Mouse (Mus musculus) spleen, adult 2 months (tissue): ENCODE results near the gene Aip.

Experiments used
- CTCF ChIP-seq: fragments of 200-500 bp; IDR thresholded peaks from 2 replicates; pipeline ENCODE4 v1.5.1; 2011; ENCODE audit warnings: mild to moderate bottlenecking, inconsistent platforms; ENCODE audit not compliant: insufficient read depth, insufficient read length, insufficient replicate concordance; ENCODE audit errors: extremely low read depth
- POLR2A ChIP-seq: fragments of 200-500 bp; IDR thresholded peaks from 2 replicates; pipeline ENCODE4 v1.6.1; 2011; ENCODE audit warnings: low read depth, low read length, inconsistent platforms

DNA sequence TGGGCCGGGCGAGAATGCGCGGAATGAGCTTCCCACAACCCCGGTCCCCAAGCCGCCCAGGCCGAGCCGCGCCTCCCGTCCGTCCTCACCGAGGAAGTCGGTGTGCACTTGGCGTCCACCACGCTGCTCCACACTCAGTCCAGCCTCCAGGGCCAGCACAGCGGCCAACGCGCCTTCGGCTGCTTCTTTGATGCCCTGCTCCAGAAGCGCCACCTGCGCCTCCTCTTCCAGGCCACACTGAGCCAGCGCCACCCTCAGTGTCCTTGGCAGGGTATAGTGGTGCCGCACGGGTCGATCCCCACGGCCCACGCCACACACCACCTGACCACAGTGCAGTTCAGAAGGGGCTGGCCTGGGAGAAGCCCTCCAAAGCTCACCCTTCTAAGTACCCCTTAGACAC, 44.2 kb upstream of the Aip start:
- TF ChIP-seq CTCF = no peak
- TF ChIP-seq POLR2A = no peak
